Mouse (Mus musculus) G1E (cell line): ENCODE results near the gene Atp13a1.

Experiments
- CTCF ChIP-seq: IDR thresholded peaks from 2 replicates; pipeline ENCODE4 v1.5.1; 2012; ENCODE audit warnings: low read depth, low read length, inconsistent platforms, mixed read lengths
- GATA1 ChIP-seq: IDR thresholded peaks from 2 replicates; pipeline ENCODE4 v1.6.1; 2012; ENCODE audit warnings: borderline replicate concordance, low read length, inconsistent platforms, mixed read lengths
- POLR2AphosphoS5 ChIP-seq: IDR thresholded peaks from 2 replicates; pipeline ENCODE4 v1.6.1; 2012; ENCODE audit warnings: low read depth, low read length, inconsistent platforms; ENCODE audit not compliant: insufficient replicate concordance

- TF ChIP-seq CTCF (no peak), POLR2AphosphoS5 (no peak), GATA1 (no peak)
Observed at GRCm38 (mm10) chr8:69802216-69802615, 11.3 kb downstream of the Atp13a1 start.
